Mouse (Mus musculus) heart, embryonic 11.5 days (tissue): ENCODE data around the gene Kat2a. TPM values are rescaled to one million over a fixed set of nuclear protein-coding genes. Genes with fewer than 3 reads are reported as not detected.

ENCODE experiments used
- ATAC-seq: fragments of 200-750 bp; cut with Nextera tagmentation; replicated peaks from 2 replicates; pipeline ENCODE4 v1.8.0; 2017; ENCODE audit warnings: moderate library complexity; ENCODE audit not compliant: insufficient number of reproducible peaks, low FRiP score, low TSS enrichment
- H3K27ac ChIP-seq: fragments of 300-500 bp; sonication (generic); 2 replicates; pipeline ENCODE4 v1.5.1; 2014; ENCODE audit warnings: mild to moderate bottlenecking, low read depth, low read length
- H3K27me3 ChIP-seq: fragments of 300-500 bp; sonication (generic); 2 replicates; pipeline ENCODE4 v1.6.1; 2014; ENCODE audit warnings: mild to moderate bottlenecking, low read length, mixed read lengths; ENCODE audit not compliant: control insufficient read depth, insufficient read depth
- H3K36me3 ChIP-seq: fragments of 300-500 bp; sonication (generic); 2 replicates; pipeline ENCODE4 v1.6.1; 2014; ENCODE audit warnings: mild to moderate bottlenecking, low read length, moderate library complexity, mixed read lengths; ENCODE audit not compliant: control insufficient read depth, insufficient read depth
- H3K4me1 ChIP-seq: fragments of 300-500 bp; sonication (generic); 2 replicates; pipeline ENCODE4 v1.6.1; 2014; ENCODE audit warnings: low read length; ENCODE audit not compliant: control insufficient read depth, insufficient read depth
- H3K4me2 ChIP-seq: fragments of 300-500 bp; sonication (generic); 2 replicates; pipeline ENCODE4 v1.6.1; 2014; ENCODE audit warnings: mild to moderate bottlenecking, moderate library complexity
- H3K4me3 ChIP-seq: fragments of 300-500 bp; sonication (generic); 2 replicates; pipeline ENCODE4 v1.5.1; 2014; ENCODE audit warnings: low read depth, low read length
- H3K9ac ChIP-seq: fragments of 300-500 bp; sonication (generic); 2 replicates; pipeline ENCODE4 v1.6.1; 2014; ENCODE audit warnings: mild to moderate bottlenecking, low read depth, low read length, moderate library complexity
- H3K9me3 ChIP-seq: fragments of 300-500 bp; sonication (generic); replicated peaks from 2 replicates; pipeline ENCODE4 v1.6.1; 2016; ENCODE audit warnings: low read length; ENCODE audit not compliant: control insufficient read depth
- WGBS: fragments of 180-500 bp; shearing (Covaris S2); extraction: QIAGEN DNeasy Blood & Tissue Kit; methylation state at CpG from one replicate; pipeline ENCODE4 v1.1.7; 2014; ENCODE audit not compliant: insufficient replicate concordance; 5-methylcytosine and 5-hydroxymethylcytosine counted together
- polyA plus RNA-seq: library from polyadenylated mRNA; unstranded; fragments of >200 nt; fragmentation: Nextera tagmentation; extraction: Ambion mirVana; gene quantifications from 2 replicates; pipeline ENCODE4 v1.2.1, GENCODE M21; 2014

Gene Kat2a
- polyA plus RNA-seq, 1 experiment from 2014 or later: 36.7 TPM

- WGBS: 74% methylated on average over 12 of the region's 12 CpGs
- Histone ChIP-seq H3K27ac (no peak overlapping the region), H3K36me3 (no peaks in the 10 kb centered on the region), H3K27me3 (peaks cover 53% of the 10 kb centered on the region), H3K9ac (no peak overlapping the region), H3K4me2 (no peak overlapping the region), H3K4me3 (no peak overlapping the region), H3K4me1 (no peaks in the 10 kb centered on the region; the same call in 1 of the 2 replicates), H3K9me3 (no peaks in the 10 kb centered on the region)
- ATAC-seq: no peak
Measured at GRCm38 (mm10) chr11:100754021-100754692, 41.9 kb upstream of the Kat2a start.

GRCm38 (mm10) chr11:100752294-100752693 is 40.0 kb upstream of the Kat2a start:
- no peak overlapping the region for H3K27ac ChIP-seq
- no peaks in the 10 kb centered on the region for H3K9me3 ChIP-seq
- no peak for ATAC-seq
- H3K4me3 ChIP-seq: no peak overlapping the region
- H3K36me3 ChIP-seq: no peaks in the 10 kb centered on the region
- WGBS: 27% methylated on average over 10 of the region's 10 CpGs
- H3K27me3 ChIP-seq: peaks cover 56% of the 10 kb centered on the region
- H3K4me1 ChIP-seq: no peaks in the 10 kb centered on the region
- H3K4me2 ChIP-seq: no peak overlapping the region
- H3K9ac ChIP-seq: no peak overlapping the region

- ATAC-seq: no peak
- H3K27ac ChIP-seq: no peak overlapping the region
- peaks cover 63% of the 10 kb centered on the region for H3K27me3 ChIP-seq
- no peaks in the 10 kb centered on the region for H3K36me3 ChIP-seq
- no peaks in the 10 kb centered on the region for H3K4me1 ChIP-seq
- no peak overlapping the region for H3K4me2 ChIP-seq
- WGBS: 78% methylated on average over 16 of the region's 16 CpGs
- H3K9ac ChIP-seq: no peak overlapping the region
- H3K4me3 ChIP-seq: no peak overlapping the region
- no peaks in the 10 kb centered on the region for H3K9me3 ChIP-seq
Measured at GRCm38 (mm10) chr11:100750127-100750526, 37.9 kb upstream of the Kat2a start.

GRCm38 (mm10) chr11:100749469-100749868 is 37.2 kb upstream of the Kat2a start:
- H3K27ac ChIP-seq: no peak overlapping the region
- peaks cover 60% of the 10 kb centered on the region for H3K27me3 ChIP-seq
- H3K4me1 ChIP-seq: no peaks in the 10 kb centered on the region
- WGBS: 31% methylated on average over 25 of the region's 25 CpGs
- ATAC-seq: no peak
- no peaks in the 10 kb centered on the region for H3K9me3 ChIP-seq
- H3K36me3 ChIP-seq: no peaks in the 10 kb centered on the region
- H3K4me3 ChIP-seq: no peak overlapping the region
- H3K9ac ChIP-seq: no peak overlapping the region
- H3K4me2 ChIP-seq: no peak overlapping the region

- H3K27me3 ChIP-seq: peaks cover 57% of the 10 kb centered on the region
- 63% methylated on average over 4 of the region's 4 CpGs for WGBS
Measured at GRCm38 (mm10) chr11:100748620-100749019, 36.4 kb upstream of the Kat2a start.

GRCm38 (mm10) chr11:100747114-100747513 is 34.8 kb upstream of the Kat2a start:
- H3K4me3 ChIP-seq: no peak overlapping the region
- 67% methylated on average over 5 of the region's 5 CpGs for WGBS

More at GRCm38 (mm10) chr11:100748620-100749019, 36.4 kb upstream of the Kat2a start:
- Histone ChIP-seq H3K36me3 (no peaks in the 10 kb centered on the region), H3K27ac (no peak overlapping the region), H3K9ac (no peak overlapping the region), H3K4me1 (no peaks in the 10 kb centered on the region), H3K4me2 (no peak overlapping the region), H3K4me3 (no peak overlapping the region), H3K9me3 (no peaks in the 10 kb centered on the region)
- no peak for ATAC-seq

GRCm38 (mm10) chr11:100746546-100746945 is 34.3 kb upstream of the Kat2a start:
- Histone ChIP-seq H3K27me3 (peaks cover 49% of the 10 kb centered on the region), H3K36me3 (no peaks in the 10 kb centered on the region), H3K27ac (no peak overlapping the region), H3K4me3 (no peak overlapping the region), H3K9ac (no peak overlapping the region), H3K4me1 (no peaks in the 10 kb centered on the region), H3K9me3 (no peaks in the 10 kb centered on the region), H3K4me2 (no peak overlapping the region)
- 74% methylated on average over 10 of the region's 10 CpGs for WGBS
- ATAC-seq: no peak

More at GRCm38 (mm10) chr11:100747114-100747513, 34.8 kb upstream of the Kat2a start:
- Histone ChIP-seq H3K27ac (no peak overlapping the region), H3K4me1 (no peaks in the 10 kb centered on the region), H3K9ac (no peak overlapping the region), H3K27me3 (peaks cover 52% of the 10 kb centered on the region), H3K4me2 (no peak overlapping the region), H3K9me3 (no peaks in the 10 kb centered on the region), H3K36me3 (no peaks in the 10 kb centered on the region)
- ATAC-seq: no peak

- Histone ChIP-seq H3K36me3 (no peaks in the 10 kb centered on the region), H3K4me1 (no peaks in the 10 kb centered on the region), H3K4me2 (no peak overlapping the region), H3K9me3 (no peaks in the 10 kb centered on the region), H3K27ac (no peak overlapping the region), H3K9ac (no peak overlapping the region), H3K4me3 (no peak overlapping the region), H3K27me3 (peaks cover 49% of the 10 kb centered on the region)
- no peak for ATAC-seq
- 12% methylated on average over 6 of the region's 6 CpGs for WGBS
Measured at GRCm38 (mm10) chr11:100745085-100745484, 32.8 kb upstream of the Kat2a start.

GRCm38 (mm10) chr11:100741348-100741747 is 29.1 kb upstream of the Kat2a start:
- Histone ChIP-seq H3K4me2 (no peak overlapping the region), H3K27me3 (peaks cover 13% of the 10 kb centered on the region), H3K4me3 (no peak overlapping the region), H3K9ac (no peak overlapping the region), H3K9me3 (no peaks in the 10 kb centered on the region), H3K27ac (no peak overlapping the region), H3K36me3 (no peaks in the 10 kb centered on the region), H3K4me1 (peaks cover 13% of the 10 kb centered on the region)
- ATAC-seq: no peak
- WGBS: 65% methylated on average over 6 of the region's 6 CpGs
